Mouse (Mus musculus) kidney, adult 9 months (tissue): ENCODE data around the gene Ccnl1.

Experiments used
- DNase-seq: peaks from one replicate; pipeline ENCODE4 v3.0.0; 2022

The Ccnl1 gene

DNA sequence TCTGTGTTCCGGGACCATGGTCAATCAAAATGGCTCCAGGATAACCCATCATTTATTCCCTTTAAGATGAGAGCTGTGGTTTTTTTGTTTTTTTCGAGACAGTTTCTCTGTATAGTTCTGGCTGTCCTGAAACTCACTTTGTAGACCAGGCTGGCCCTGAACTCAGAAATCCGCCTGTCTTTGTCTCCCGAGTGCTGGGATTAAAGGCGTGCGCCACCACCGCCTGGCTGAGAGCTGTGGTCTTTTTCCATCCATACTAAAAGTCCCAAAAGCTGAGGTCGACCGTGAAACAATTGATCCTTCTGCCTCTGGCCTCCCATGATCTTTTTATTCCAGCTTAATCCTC is 764 bp upstream of the Ccnl1 start:
- no peak for DNase-seq

DNA sequence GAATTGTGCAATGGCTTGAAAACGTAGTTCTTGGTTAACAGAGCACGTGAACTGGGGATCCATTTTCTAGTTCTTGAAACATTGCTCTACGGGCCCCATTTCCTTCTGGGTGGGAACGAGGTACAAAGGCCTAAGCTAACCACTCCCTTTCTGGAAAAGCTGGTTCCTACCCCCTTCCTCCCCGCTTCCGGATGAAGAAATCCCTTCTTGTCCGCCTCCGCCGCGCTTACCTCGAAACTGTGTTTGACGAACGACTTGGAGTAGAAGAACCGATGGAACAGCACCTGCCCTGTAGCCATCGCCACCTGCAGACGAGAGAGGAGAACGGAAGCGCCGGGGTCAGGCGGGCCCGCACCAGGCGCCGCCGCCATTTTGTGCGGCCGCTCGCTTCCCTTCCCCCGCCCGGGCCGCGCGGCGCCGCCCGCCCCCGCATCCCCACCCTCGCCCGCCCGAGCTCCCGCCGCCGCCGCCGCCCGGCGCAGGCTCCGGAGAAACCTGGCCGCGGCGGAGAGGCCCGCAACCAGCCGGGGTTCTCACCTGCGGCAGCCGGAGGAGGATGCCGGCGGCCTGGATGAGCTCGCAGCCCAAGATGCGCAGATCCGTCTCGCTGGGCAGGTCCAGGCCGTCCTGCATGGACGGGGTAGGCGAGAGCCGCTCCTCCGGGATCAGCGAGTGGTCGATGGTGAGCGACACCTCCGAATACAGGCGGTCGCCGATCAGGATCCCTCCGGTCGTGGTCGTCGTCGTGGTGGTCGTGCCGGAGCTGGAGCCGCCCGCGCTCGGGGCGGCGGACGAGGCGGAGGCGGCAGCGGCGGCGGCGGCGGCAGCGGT is 563 bp downstream of the Ccnl1 start:
- DNase-seq: peak; percentile 68

DNA sequence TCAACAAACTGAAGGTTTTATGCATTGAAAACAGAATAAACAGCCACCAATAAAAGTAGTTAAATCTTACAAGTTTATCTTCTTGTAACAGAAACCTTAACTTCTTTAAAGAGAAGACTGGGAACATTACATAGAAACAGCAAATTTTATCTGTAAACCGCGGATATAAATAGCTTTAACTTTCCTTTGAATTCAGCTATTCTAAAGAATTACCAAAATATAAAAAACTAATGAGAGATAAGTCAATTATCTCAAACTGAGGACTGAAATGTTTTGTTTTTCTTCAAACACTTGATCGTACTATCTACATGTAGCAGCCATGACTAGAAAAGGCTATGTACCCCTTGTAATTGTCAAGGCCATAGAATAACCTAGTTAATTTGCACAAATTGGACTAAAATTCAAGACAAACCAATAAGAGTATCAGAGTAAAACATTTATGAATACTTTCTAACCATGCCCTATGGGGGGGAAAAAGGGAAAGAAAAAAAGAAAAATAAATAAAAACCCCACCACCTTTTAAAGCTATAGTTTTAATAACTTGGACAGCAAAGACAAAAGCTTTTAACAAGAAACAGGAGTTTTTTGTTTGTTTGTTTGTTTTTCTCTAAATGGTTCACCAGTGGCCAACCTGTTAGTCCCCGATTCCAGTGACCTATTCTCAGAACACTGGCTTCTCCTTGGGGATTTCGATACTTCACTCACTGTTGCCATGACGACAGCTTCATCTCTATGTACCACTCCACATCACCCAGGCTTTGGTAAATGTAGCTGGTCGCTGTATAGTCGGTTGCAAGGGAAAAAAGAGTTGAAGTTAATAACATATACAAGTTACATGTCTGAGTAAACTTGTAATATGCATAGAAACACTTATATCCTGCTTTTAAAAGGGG is 3.3 kb downstream of the Ccnl1 start:
- no peak for DNase-seq

DNA sequence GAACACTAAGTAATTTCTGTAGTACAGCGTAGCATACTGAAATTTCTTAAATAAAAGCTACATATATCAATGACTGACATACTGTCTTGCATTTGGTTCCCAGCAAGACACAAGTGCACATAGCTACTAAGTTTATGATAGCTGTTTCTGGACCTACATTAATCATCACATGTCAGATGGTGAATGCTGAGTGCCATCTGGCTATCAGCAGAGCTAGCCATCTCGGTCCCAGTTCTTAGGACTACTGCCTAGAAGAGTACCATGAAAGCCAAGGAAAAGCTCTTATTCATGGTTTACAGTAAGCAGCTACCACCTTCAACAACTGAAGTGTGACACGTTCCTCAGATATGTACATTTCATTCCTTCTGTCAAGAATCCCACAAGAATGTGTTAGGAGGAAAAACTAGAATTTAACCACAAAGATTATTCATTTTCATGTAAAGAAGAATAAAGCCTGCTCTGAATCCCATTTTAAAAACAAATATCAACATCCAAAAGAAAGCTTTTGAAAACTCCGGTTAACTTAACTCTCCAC is 7.2 kb downstream of the Ccnl1 start:
- DNase-seq: no peak

DNA sequence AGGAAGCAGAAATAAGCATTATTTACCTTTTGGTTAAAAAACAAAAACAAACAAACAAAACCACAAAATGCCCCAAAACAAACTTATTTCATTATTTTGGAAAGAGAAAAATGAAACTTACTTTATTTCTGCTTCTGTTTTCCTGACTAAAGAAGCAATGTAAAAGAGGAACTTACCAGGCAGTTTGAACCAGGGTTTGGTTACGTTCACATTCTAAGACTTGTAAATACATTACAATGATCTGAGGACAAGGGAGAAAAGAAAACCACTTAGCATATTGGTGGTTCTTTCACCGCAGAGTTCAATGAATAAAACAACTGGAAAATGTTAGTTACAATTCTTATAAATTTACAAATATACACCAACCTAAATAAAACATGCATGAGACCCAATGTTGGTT is 7.7 kb downstream of the Ccnl1 start:
- DNase-seq: no peak

DNA sequence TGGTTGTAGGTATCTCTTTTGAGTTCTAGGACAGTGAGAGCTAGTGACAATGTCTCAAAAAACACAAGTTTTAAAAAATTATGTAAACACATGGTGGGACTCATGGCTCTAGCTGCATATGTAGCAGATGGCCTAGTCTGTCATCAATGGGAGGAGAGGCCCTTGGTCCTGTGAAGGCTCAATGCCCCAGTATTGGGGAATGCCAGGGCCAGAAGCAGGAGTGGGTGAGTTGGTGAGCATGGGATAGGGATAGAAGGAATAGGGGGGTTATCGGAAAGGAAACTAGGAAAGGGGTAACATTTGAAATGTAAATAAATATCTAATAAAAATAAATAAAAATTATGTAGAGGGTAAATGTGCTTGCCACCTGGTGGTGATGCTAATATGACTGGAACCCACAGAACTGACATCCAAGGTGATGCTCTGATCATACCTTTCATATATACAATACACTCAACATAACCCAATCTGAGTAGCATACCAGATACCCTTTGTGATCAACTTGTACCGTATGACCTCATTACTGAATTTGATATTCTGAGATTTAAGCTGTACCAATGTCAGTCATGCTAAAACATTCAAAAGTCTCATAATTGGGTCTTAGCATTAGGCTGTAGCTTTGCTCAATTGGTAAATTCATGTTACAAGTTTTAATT is 12.6 kb downstream of the Ccnl1 start:
- DNase-seq: no peak

DNA sequence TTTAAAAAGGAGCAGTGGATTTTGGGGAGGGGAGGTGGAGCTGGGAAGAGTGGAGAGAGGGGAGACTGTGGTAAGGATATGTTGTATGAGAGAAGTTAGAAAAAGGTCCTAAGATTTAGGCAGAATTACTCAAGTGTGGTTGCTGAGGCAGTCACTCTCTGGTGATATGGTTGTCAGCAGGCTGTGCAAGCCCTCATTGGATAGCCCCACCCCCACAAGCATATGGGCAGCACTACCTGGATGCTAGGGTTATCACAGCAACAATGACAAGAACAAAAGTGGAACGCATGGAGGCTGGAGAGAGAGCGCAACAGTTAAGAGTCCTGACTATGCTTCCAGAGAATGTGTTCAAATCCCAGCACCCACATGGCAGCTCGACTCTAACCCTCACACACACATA is 13.3 kb downstream of the Ccnl1 start:
- no peak for DNase-seq

DNA sequence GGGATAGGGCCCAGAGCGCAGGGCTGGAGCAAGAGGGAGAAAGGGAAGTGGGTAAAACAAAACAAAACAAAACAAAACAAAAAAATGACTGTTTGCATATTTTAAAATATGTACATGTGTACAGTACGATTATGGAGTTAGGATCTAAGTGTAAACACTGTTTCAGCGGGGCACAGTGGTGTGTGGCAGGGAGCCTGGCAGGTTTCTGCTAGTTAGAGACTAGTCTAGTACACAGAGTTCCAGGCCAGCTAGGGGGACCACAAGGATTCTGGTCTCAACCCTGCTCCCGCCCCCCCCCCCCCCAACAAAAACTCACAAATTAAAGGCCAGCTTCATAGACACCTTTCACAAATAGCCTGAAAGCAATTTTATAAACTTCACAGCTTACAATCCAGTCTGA is 14.6 kb downstream of the Ccnl1 start:
- no peak for DNase-seq

DNA sequence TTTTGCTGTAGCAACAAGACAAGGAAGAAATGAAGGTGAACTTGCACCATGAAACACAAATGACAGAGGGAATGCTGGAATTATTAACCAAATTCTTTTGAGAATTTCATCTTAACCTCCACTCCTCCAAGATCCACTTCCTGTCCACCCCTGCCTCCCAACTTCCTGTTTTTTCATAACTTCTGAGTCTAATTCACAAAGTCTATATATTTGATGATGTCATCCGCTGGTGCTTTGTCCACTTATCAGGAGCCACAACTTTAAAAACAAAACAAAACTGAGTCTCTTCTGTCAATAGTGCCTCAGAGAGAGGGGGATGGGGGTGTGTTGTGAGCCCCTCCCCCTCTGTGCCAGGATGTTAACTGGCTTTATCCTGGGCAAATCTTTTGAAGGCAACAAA is 17.0 kb downstream of the Ccnl1 start:
- no peak for DNase-seq

DNA sequence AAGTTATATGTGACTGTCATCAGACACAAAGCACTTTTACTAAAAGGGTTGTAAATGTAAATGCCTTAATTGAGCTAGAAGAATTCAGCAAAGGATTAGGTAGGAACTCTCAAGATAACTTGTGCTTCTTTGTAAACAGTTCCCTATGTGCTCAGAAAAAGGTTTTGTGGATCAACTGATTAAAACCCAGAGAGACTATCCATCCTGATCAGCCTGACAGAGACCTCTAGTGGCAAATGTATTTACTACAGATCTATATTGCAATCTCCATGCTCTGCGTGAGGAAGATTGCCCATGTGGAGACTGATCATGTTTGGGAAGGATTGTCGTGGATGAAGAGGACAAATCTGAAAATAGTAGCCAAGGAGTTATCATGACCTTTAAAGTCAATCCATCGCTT is 19.8 kb downstream of the Ccnl1 start:
- peak; percentile 33 for DNase-seq

DNA sequence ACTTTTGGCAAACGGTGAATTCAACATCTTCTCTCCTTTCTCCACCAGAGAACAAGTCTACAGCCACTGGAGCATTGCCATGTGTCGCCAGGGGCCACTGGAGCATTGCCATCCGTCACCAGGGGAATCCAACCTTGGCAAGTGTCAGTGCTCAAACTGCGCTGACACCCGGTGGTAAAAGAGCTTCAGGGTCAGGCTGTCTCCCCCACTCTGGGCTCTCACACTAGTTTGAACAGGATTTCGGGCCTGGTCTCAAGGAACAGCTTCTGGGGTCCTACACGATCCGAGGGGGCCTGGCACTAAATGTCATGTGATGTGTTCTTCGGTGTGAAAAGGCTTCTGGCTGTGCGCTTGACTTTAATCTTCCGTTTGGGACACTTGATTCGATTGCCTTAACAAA is 21.7 kb downstream of the Ccnl1 start:
- DNase-seq: no peak

DNA sequence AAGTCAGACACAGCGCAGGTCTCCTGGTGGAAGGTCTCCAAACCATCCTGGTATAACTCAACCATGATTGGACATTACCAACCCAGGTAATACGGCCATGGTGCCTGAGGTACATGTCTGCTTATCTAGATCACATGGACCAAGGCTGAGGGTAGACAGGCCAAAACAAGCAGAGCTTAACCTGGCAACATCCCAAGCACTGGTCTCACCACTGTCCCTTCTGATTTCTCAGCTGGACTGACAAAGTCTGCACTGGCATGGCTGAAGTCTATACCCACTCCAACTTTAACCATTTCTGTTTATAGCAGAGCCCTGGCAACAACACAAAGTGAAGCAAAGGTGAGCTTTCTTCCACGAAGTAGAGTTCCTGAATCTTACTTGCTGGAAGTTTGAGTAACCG is 22.9 kb downstream of the Ccnl1 start:
- no peak for DNase-seq

DNA sequence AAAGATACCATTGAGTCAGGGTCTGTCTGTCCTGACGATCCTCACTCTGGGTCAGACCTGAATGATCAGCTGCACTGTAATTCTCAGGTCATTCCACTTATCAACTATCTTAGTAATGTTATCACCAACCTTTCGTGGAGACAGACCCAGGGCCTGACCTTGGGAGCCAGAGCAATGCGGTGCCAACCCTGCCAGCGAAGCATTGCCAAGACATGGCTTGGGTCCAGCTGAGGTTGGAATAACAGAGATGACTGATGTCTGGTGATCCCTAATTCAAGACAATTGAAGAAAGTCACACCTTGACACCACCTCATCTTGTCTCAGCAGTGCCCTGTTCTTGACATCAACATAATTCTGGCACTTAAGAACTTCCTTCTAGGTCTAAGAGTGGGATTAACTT is 24.3 kb downstream of the Ccnl1 start:
- peak; percentile 50 for DNase-seq

DNA sequence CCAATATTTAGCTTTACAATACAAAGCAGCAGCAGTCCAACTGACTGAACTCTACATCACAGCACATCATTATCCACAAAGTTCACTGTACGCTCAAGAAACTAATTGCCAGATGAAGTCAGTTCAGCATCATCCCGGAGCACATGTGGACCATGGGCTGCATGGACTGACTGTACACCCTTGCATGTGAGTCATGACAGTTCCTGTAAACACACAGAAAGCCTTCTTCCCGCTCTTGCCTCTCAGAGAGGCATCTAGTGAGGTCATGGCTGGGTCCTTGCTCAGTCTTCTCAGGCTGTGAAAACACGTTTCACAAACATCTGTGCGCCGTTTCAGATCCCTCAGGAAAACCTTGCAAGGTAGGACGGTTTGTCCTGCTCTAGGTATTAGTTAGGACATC is 26.5 kb downstream of the Ccnl1 start:
- DNase-seq: no peak

DNA sequence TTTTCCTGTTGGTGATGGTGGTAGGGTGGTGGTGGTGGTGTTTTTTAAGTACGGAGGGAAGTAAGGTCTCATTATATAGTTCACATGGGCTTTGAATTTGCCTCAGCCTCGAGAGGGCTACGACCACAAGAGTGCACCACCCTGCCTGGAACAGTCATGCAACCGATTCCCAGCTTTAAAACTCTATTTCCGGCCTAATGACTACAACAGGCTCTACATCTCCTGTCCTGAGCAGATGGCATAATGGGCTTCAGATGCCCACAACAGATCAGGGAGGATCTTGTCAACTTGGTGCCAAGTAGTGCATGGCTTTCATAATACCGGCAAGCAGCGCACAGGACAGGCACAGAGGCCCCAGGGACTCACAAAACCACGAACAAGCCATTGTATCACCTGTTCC is 27.4 kb downstream of the Ccnl1 start:
- no peak for DNase-seq

DNA sequence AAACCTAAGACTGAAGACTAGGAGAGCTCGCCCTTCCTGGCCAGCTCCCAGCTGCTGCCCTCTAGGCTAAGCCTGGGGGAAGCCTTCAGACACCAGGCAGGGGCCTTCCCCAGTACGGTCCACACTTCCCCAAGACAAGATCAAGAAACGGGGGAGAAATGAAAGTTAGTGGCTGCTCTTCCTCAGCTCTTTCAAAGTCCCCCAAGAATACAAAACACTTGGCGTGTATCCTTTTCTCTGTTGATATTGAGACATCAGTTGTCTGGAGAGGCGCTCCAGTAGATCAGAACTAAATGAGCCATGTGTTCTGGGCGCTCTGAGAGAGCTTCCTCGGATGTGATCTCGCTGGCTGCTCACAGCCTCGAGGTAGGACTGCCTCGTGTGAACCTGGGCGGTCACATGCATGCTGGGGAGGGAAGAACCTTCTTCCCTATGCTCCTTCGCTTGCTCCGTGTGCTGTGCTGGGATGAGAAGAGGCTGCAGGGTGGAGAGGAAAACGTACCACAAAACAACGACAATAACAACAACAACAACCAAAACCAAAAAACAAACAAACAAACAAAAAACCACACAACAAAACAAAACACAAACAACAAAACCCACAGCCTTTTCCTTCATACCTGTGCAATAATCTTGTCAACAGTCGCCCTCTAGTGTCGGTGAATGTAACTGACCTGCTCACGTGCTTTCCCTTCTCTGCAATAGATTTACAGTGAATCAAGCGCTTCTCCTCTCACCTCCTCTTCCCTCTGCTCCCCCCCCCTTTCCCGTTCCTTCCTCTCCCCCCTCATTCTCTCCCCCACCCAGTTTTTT is 28.0 kb downstream of the Ccnl1 start:
- peak; percentile 88 for DNase-seq

DNA sequence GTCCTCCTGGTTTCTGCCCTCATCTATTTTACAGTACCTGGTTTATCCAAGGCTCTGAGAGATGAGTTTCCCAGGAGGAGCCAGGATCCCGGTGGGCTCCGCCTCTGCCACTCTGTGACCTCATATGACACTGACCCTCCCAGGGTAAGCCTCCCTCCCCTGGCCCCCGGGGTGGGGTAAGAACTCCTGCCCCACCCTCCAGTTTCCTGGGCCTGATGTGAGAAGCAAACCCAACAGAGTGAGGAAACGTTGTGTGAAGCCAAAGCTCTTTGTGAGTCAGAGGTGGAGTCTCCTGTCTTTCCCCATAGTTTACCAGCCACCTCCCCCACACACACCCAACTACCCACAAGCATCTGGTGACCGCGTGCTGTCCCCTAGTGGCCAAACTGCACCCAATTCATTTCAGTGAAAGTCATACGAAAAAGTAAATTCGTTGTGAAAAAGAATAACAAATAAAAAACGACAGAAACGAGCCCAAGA is 28.7 kb downstream of the Ccnl1 start:
- peak; percentile 91 for DNase-seq

DNA sequence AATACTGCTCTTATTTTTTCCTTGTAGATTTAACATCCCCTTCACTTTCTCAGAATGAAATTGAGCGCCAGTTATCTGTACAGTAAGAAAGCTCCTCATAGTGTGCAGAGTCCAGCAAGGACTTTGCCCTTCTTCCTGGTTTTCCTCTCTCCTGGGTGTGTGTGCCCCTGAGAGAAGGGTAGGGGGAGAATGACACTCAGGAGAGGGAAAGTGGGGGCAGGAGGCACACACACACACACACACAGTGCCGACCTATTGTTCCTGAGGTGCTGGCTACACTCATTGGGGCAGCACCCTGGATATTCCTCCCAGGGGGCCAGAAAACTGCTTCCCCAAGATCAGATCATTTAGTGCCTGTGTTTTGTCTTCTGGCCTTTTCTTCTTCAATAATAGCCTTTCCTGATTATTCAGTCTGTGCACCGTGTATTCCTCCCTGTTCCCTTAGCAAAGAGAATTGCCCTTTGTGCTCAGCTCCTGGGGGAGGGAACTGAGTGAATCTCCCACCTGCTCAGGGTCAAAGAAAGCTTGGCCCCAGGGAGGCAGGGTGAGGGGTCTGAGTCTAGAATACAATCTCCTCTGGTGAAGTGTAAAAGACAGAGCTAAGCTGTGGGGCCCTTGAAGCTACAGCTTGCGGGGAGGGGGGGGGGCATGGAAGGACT is 29.3 kb downstream of the Ccnl1 start:
- DNase-seq: no peak

DNA sequence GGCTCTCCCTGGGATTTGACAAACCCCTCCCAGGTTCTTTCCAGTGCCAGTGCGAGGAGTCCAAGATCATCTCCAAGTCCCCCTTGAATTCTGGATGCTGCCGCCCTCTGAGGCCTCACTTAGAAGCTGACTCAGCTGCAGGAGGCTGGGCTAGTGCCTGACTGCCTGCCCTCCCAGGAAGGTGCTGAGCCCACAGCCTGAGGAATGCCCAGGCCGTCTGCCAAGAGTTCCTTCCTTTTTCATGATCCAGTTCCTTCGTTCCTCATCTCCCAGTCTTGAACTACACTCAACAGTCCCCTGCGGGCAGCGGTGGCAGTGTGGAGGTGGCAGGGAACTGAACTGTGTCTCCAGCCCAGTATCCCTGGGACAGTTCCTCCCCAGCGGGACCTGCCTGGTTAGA is 30.4 kb downstream of the Ccnl1 start:
- peak; percentile 96 for DNase-seq

DNA sequence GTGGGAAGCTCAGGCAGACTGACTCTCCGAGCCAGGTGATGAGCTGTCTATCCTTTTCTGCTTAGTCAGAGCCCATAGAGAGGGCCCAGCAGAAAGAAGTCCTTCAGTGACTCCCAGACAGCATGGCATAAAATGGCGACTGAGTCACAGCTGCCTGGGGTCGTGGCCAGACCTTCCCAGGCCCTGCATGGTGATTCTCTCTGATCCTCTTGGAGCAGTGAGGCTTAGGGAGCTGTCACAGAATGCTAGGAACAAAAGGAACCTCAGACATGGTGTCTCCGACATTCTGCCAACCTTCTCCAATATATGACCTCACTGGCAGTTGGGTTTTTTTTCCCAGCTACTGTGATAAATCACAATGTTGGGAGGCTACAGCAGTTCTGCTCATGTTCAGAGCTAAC is 30.9 kb downstream of the Ccnl1 start:
- peak; percentile 28 for DNase-seq

DNA sequence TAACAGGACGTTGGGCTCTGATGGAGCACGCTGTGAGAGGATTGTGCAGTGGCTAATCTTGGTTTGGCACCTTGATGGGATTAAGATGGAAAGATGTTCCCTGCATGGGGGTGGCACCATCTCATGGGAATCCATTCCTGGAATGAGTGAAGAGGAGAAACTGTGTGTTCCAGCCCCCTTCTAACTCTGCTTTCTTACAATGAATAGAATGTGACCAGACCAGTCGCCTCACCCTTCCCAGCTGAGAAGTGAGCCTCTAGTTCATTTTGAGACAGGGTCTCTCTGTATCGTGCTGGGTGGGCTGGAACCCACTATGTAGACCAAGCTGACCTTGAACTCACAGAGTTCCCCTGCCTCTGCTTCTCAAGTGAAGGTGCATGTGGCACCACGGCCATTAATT is 31.6 kb downstream of the Ccnl1 start:
- DNase-seq: no peak
